Mouse (Mus musculus) R1 (cell line): ENCODE measurements at regions not wholly inside any gene's neighbourhood (a gene's known extent, or its start where the extent isn't known, plus 50 kb on each side); places are given as distances from the start of the nearest gene placed in this dataset.
"Not testable (repeated sequence)": the region's sequence is repeated elsewhere in the genome, so short reads cannot be mapped to it uniquely, and the experiment has no call there.

ENCODE experiments used
- DNase-seq: peaks from one replicate; pipeline ENCODE4 v3.0.0-alpha.2; 2018; ENCODE audit warnings: low read depth, low spot score

DNA sequence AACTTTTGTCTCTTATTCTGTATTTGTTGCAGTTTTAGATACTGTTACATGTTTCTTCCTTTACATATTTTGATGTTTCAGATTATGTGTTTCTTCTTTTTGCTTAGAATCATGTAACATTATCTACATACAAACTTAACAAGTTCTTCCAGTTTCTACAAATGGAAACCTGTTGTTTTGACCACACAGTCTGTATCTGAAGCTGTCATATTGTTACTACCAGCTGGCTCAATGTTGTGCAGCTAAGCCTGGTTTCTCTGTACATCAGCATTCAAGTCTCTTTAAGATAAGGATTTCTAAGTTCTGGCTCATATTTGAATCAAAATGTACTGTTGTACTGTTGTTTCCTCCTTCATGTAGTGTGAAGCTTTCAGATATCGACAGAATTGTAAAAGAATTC lies 65.4 kb upstream of the Vps41 start:
- no peak for DNase-seq

DNA sequence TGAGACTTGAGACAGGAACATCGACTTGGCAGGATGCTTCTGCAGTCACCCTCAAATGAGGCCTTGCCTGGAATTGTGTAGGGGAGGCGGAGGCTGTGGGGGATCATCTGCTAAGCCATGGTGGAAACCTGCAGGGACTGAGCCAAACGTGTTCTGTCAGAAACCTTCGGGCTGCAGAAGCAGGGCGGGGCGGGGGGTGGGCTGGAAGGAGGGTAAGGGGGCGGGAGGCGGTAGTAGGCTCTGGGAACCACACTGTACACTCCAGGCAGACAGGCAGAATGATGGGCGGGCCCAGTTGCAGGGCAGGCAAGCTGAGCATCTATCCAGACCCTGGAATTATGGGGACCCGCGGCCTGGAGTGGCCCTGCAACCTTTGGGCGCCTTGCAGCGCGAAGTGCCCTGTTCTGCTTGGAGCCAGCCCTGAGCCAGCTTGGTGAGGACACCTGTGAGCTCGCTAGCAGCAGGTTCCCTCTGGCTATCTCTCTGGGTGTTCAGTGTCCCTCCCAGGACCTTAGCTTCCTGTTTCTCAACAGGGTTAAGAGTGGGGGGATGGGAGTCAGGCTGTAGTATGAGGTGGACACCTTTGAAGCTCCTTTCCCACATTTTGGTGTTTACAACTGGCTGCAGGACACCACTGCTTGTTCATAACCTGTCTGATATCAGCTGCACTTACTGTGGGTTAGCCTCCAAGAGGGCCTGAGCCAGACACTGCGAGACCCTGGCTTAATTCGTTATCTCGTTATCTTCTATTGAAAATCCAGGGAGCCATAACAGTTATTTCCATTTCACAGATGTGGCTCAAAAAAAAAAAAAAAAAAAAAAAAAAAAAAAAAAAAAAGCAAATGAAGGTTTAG lies 102.1 kb upstream of the Vps41 start:
- DNase-seq, result peak; percentile 77

DNA sequence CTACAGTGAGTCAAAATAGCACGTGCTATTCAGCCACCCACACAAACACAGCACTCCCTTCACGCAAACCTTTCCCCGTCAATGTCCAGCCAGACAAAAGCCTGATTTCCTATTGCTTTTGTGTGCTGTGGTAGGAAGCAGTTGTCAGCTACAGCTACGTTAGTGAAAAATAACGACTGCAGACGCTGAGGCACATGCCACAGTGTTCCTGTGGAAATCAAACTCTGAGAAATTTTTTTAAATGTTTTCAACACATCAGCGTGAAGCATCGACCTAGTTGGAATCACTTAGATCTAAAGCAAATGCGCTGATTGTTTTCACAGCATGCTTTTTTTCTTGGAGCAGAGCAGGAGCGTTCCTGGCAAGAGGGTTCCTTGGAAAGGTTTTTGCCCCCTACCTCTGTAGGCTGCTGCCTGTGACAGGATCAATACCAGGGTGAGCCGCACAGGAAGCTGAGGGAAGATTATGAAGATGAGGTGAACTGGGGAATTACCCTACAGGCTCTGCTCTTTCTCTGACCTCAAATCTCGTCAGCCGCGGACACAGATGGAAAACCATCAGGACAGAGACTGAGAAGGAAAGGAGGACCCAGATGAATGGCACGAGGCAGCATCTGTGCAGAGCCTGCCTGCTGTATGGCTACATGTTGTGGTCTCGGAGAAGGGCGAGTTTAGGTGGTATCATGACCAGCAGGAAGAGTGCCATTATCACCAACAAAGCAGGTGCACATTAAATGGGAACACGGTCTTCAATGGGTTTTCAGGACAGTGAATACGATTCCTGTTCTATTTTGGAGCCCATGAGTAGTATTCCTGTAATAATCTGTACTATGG lies 136.2 kb upstream of the Vps41 start:
- DNase-seq, result peak; percentile 22

DNA sequence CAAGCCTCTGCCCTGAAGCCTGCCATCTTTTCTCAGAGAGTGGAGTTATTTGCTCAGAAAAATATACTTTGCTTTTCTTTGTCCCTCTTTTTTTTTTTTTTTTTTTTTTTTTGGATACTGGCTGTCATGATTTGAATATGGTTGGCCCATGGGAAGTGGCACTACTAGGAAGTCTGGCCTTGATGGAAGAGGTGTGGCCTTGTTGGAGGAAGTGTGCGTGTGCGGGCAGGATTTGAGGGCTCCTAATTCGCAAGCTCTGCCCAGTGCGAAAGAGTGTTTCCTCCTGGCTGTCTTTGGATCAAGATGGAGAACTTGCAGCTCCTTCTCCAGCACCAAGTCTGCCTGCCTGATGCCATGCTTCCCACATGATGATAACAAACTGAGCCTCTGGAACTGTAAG lies 141.1 kb upstream of the Vps41 start:
- DNase-seq, result peak; percentile 59

DNA sequence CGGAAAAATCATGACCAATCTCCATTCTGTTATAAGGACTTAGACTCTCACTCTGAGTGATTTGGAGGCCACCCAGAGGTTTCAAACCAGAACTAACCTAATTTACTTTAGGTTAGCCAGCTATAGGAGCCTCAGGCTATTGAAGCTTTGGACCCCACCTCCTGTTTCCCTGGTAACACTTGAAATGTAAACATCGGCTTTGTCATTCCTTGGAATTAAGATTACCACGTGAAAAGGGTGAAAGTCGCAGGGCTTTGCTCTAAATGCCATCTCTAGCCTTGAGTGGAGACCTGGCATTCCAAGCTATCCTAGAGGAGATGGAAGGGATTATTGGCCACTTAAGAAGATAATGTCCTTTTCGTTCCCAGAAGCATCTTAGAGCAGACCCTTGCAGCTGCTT lies 141.5 kb upstream of the Vps41 start:
- DNase-seq, result peak; percentile 98

GRCm38 (mm10) chr13:18542032-18542431 lies 144.5 kb upstream of the Pou6f2 start:
- not testable (repeated sequence) for DNase-seq

- DNase-seq, result no peak
Observed at GRCm38 (mm10) chr13:18530509-18530908, 133.0 kb upstream of the Pou6f2 start.

DNA sequence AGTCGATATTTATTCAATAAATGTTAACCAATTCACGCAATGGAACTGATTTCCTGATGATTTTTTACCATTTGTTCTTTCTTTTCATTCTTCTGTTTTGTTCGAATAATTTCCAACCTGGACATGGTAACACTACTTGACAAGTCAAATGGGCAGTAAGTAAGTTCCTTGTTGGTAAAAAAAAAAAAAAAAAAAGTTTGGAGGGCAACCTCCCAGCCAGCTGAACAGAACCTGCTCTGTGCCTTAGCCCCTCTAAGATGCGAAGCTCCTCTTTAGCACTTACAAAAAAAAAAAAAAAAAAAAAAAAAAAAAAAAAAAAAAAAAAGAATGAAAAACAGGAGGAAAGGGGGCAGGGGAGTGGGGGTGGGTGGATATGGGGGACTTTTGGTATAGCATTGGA lies 100.7 kb upstream of the Pou6f2 start:
- DNase-seq, result no peak

DNA sequence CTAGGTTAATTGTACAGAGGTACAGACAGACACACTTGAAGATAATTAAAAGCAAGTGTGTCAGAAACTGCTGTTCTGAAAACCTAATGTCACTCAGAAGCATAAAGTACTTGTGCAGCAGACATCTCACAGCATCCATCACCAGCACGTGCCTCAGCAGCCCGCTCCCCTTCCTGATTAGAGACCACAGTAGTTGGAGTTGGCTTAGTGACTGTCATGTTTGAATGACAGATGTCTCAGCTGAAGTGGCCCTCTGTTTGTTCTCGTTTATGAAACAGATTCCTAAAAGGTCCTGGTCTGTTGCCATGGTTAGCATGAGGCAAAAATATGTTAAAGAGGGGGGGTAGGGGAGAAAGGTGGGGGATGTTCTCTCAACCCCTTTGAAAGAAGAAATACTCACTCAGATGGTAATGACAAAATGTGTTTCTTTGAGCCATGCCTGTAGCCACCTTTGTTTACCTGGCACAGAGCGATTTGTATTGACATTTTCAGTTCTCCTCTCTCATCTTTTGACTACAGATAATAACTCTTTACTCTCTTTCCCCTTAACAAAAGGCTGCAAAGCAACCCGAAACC lies 100.2 kb upstream of the Pou6f2 start:
- no peak for DNase-seq

DNA sequence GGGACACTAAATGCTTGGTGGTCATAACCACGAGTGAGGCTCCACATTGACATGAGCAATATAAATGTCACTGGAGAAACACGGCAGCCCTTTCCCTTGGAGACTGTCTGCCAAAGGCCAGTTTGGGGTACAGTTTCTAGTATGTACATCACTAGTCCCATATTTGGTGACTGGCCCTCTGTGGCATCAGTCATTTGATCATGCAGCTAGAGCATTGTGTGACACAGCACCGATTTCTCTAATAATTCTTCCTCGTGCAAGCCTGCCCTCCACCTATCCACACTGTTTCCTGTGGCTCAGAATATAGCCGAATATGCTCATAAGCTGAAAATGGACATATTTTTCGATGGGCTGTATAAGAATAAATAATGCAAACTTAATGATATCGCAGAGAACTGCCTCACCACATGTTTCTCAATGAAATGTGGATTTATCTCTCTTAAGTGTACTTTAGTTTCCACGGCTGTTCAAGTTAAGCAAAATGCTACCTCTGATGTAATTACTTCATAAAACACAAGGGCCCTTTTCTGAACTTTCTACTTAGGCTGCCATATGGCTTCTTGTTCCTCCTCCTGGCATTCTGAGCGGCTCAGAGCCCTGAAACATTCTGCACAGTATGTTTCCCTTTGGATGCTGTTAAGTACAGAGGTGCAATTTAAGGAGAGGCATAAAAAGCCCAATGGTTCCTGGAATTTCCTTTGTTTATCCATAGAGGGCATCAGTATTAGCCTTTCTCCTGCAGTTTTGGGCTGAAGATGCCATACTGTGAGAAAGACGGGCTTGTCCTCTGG lies 97.7 kb upstream of the Pou6f2 start:
- DNase-seq, result no peak

DNA sequence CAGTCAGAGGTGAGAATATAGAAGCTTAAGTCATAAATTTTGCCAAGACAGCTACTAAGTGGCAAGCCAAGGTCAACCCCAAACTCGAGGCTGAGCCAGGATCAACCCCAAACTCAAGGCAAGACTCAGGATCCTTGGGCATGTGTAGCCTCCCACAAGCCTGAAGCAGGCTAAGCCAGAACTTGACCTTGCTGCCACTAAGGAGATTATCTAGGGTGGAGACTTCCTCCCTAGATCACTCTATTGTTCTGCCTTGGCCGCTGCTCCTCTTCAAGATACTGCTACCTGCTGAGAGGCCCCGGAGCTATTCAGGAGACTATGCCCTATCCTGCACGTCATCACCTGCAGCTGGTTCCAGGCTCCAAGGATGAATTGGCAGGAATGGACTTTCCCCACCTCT lies 88.3 kb upstream of the Pou6f2 start:
- peak; percentile 95 for DNase-seq

DNA sequence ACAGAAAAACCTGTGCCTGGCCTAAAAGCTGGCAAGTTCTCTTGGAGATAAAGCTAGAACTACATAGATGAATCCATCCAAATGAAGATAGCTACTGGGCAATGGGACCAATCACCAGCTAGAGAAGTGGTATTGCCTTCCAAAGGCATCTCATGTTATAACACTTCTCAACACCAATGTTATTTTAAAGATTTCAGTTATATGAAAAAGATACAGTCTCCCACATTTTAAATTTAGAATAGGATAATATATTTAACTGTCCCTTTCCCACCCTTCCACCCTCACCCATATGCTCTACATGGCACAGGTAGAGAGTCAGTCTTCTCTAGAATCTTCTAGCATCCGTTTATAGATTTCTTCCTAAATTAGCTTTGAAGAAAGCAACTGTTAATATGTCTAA lies 87.6 kb upstream of the Pou6f2 start:
- no peak for DNase-seq

DNA sequence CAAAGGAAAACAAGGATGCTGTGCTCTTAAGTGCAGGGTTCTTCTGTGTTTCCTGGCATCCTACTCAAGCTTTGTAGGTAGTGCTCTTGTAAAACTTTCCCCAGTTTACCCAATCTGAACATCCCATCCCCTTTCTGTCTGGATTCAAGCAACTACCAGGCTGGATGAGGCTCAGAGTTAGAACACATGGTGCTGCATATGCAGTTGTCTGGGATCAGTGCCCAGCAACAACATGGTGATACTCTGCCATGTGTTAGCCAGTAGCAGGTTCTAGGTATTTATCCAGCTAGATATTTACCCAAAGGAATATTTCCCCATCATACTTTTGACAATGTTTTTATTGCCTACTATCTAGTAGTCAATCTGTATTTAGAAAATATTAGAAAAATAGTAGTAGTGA lies 78.8 kb upstream of the Pou6f2 start:
- no peak for DNase-seq

DNA sequence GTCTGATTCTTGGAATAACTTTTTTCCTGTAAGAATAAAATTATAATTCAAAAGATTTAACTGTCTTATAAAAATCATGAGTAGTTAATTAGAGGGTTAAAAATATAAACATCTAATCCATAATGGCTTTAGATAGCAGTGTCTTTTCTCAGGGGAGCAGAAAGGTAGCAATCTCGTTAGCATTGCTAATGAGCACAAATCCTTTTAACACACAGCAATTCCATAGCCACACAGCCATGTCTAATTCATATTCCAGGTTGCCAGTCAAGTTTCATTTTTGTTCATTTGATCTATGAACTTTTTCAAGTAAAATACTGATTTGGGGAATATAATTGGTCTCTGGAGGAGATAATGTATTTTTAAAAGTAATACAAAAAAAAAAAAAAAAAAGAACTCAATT lies 74.0 kb upstream of the Pou6f2 start:
- no peak for DNase-seq

DNA sequence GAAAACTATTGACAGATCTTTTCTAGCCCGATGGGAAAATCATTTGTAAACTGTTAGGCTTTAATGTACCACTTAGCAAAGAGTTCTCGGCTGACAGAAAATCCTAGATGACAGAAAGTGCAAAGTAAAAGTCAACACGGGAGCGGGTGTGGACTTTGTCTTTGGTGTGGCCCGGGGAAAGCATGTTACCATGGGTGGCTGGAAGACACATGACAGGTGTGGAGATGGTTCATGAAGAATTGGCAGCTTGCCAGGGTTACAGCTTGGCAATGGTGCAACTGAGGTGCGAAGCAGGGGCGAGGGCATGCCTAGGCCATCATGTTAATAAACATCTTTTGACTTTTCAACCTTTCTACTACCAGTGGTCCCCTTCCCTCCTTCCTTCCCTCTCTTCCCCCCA lies 68.4 kb upstream of the Pou6f2 start:
- DNase-seq, result no peak

GRCm38 (mm10) chr13:18462221-18462620 lies 64.7 kb upstream of the Pou6f2 start:
- DNase-seq, result peak; percentile 83

- DNase-seq, result peak; percentile 42
Observed at GRCm38 (mm10) chr13:18457337-18458236, 60.1 kb upstream of the Pou6f2 start.
